Mouse (Mus musculus) lung, postnatal 0 days (tissue): ENCODE measurements around the gene Cep162.

Source experiments
- CTCF ChIP-seq: IDR thresholded peaks from 2 replicates; pipeline ENCODE4 v1.5.1; 2016; ENCODE audit warnings: antibody characterized with exemption, mild to moderate bottlenecking
- EP300 ChIP-seq: IDR thresholded peaks from 2 replicates; pipeline ENCODE4 v1.6.1; 2016; ENCODE audit warnings: antibody characterized with exemption, mild to moderate bottlenecking, control low read depth

DNA sequence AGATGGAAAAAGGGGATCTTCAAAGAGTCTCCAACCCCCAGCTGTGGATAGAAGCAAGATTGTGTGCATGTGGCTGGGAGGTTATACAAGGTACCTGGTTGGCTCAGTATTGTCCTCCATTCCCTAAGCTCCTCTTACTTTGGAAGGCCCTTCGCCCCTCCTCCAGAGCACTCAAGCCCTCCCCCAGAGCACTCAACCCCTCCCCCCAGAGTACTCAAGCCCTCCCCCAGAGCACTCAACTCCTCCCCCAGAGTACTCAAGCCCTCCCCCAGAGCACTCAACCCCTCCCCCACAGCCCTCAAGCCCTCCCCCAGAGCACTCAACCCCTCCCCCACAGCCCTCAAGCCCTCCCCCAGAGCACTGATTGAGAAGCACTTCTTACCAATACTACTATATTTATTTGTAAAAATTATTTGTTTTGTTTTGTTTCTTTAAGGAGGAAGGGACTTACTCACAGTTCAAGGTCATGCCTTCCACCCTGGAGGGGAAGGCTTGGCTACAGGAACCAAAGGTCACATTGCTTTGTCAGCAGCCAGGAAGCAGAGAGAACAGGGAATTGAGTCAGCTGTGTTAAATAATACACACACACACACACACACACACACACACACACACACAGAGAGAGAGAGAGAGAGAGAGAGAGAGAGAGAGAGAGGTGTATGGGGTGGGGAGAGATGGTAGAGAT, 102.6 kb downstream of the Cep162 start:
- TF ChIP-seq CTCF (no peak), EP300 (no peak)
